Mouse (Mus musculus) left cerebral cortex, adult 8-10 months (tissue): ENCODE results near the gene Dbx2. TPM values are rescaled to one million over a fixed set of nuclear protein-coding genes. Genes with fewer than 3 reads are reported as not detected.
A peak's percentile ranks its signal among the peaks of the same experiment; 100 is the strongest.

Source experiments
- DNase-seq, 2 experiments: peaks; one replicate each; pipeline ENCODE4 v3.0.0; 2022; ENCODE audit warnings: low spot score in 2 of 2
- total RNA-seq, 4 experiments: library from RNA; stranded (reverse); gene quantifications; 2 replicates each; pipeline ENCODE4 v1.2.4; 2022

Gene Dbx2
- total RNA-seq, 4 experiments from 2014 or later = 20.5 to 29.2 (median 23.5) TPM

DNA sequence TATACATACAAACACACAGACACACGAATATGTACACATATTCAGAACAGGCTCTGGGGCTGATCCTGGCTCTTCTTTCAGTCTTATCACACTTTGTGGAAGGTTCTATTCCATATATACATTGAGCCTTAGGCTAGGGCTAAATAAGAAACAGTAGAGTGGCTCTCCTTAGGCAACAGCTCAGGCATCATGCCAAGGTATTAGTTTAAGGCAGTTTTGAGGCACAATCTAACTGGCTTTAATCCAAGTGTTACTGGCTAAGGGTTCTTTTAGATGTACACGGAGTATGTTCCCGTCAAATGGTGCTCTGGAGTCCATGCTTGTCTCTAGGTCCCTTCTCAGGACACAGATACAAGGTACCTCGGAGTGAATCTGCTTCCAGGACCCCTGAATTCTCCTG lies 31.4 kb downstream of the Dbx2 start:
- no peak for DNase-seq

GRCm38 (mm10) chr15:95622797-95623196 lies 33.0 kb downstream of the Dbx2 start:
- no peak for DNase-seq

DNA sequence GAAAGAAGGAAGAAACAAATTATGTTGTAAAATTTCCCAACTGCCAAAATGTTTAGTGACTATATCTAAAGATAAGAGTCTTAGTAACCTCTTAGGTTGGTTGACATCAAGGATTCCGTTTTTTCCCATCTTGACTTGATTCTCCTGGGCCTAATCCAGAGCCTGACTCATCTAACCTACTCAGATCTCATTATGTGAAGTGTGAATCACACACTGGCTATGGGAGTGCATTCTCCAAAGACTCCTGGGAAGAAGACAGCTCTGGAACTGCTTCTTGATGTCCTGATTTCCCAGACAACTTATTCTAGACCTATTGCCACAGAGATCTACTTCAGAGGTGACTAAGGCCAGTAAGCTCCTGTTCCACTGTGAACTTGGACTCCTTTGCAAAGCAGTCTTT lies 43.2 kb downstream of the Dbx2 start:
- DNase-seq = no peak

- no peak for DNase-seq
Observed at GRCm38 (mm10) chr15:95601179-95601578, 54.6 kb downstream of the Dbx2 start.

DNA sequence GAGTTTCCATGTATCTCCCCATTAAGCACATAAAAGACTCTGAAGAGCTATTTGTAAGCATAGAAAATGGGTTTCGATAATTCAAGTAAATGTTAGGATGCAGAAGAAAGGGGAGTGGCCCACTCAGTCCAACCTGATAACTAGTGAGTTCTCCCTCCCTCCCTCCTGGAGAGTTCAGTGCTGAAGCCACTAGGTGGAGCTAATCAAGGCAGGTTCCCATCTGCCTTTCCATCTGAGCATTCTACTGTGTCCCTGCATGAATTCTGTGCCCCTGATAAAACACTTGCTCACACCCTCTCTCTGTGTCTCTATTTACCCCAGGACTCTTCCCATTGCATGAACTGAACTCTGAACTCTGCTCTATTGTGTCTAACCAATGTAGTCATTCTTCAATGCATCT lies 57.1 kb downstream of the Dbx2 start:
- DNase-seq = no peak

DNA sequence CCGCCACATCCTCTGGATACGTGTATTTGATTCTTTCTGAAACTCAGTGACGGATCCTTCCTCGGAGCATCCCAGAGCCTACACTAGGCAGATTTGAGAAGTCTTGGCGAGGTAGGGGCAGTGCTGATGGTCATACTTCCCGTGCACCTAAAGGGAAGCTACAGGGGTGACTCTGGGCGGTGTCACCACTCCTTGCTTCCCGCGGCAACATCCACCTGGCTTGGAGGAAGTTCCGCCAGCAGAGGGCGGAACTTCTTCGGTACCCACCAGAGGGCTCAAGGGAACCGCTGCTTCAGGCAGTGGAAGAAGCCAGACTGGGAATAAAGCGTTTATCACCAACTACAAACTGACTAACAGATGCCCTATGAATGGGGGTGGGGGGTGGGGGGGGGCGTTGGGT lies 68.9 kb downstream of the Dbx2 start:
- no peak for DNase-seq

DNA sequence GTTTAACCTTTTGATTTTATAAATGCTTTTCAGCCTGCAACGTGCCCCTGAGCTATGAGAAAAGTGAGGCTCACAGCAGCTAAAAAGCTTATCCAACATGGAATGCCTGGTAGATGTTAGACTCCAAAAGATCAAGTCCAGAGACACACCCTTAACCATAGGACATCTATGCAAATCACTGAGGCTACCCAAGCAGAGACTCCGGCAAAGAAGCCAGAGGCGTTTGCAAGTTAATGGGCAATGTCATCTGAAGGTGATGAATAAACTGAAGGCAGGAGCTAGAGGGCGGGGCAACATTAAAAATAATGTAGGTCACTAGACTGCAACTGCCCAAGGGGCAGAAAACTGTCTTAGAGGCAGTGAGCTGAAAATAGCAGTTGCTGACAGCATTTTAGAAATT lies 70.9 kb downstream of the Dbx2 start:
- DNase-seq = no peak

DNA sequence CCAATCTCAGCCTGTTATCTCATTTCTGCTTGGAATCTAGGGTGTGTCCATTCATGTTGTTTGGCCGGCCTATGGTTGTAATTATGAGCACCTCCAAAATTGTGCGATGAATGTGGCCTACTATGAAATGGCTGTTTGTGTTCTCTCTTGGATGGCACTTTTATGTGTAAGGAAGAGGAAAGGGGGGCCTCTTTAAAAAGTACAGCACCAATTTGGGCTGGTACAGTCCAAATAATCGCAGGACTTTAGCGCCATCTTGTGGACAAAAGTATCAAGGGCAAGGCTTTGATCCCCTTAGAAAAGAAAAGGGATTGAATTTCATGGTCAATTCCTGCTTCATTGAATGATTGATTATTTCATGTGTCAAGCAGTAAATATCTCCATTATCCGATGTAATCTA lies 81.1 kb downstream of the Dbx2 start:
- DNase-seq = peak in 1 of 2 experiments; percentile 24

Other genes starting within 250 kb of the Dbx2 start
- gene Nell2, start 127.4 kb downstream of the Dbx2 start, total RNA-seq = 100 to 1,000 TPM; 430 to 462 (median 446) TPM
- 10 to 100 TPM; 21.3 to 27.1 (median 24.0) TPM for gene Ano6, start 134.9 kb upstream of the Dbx2 start, total RNA-seq